Mouse (Mus musculus): ENCODE measurements around the gene Hps3. TPM values are rescaled to one million over a fixed set of nuclear protein-coding genes. Genes with fewer than 3 reads are reported as not detected.
"Not testable (repeated sequence)": the region's sequence is repeated elsewhere in the genome, so short reads cannot be mapped to it uniquely, and the experiment has no call there.

Gene Hps3
- 7.1 and 12.5 TPM in 2 replicates for polyA plus RNA-seq (2014; fragmentation: Nextera tagmentation; extraction: Ambion mirVana)

- Histone ChIP-seq H3K9me3 (ENCODE audit: control insufficient read depth, low read length) (no peaks in the 10 kb centered on the region), H3K4me1 (ENCODE audit: control insufficient read depth, insufficient read depth, low read length) (0 out of 2 replicates have a peak, but pooled peaks cover 4% of the 10 kb centered on the region), H3K27me3 (ENCODE audit: control insufficient read depth, insufficient read depth, low read length) (no peaks in the 10 kb centered on the region), H3K4me3 (ENCODE audit: low read length) (peak within 1 kb of the TSS; percentile 82), H3K9ac (ENCODE audit: low read depth, low read length) (peak within 1 kb of the TSS; percentile 58), H3K4me2 (replicated peaks; ENCODE audit: low read depth, low read length) (peak within 1 kb of the TSS; percentile 68), H3K36me3 (ENCODE audit: control insufficient read depth, insufficient read depth, low read length) (no peaks in the 10 kb centered on the region), H3K27ac (ENCODE audit: low read depth, low read length) (peak within 1 kb of the TSS; percentile 11; the same call in 1 of the 2 replicates)
- 0% methylated on average over 47 of the region's 47 CpGs for WGBS
- peak; percentile 99 for ATAC-seq (ENCODE audit: low FRiP score, low TSS enrichment)
These were observed at the start of gene Hps3 for GRCm38 (mm10) chr3:20034719-20035404. Gene Hps3 (minus strand): TSS chr3:20035315.

- WGBS = 83% methylated on average over 3 of the region's 3 CpGs
- Histone ChIP-seq H3K4me2 (replicated peaks; ENCODE audit: low read depth, low read length) (no peak overlapping the region), H3K9ac (ENCODE audit: low read depth, low read length) (no peak overlapping the region), H3K36me3 (ENCODE audit: control insufficient read depth, insufficient read depth, low read length) (peaks cover 16% of the 10 kb centered on the region; the same call in 1 of the 2 replicates), H3K4me3 (ENCODE audit: low read length) (no peak overlapping the region), H3K27me3 (ENCODE audit: control insufficient read depth, insufficient read depth, low read length) (no peaks in the 10 kb centered on the region), H3K9me3 (ENCODE audit: control insufficient read depth, low read length) (no peaks in the 10 kb centered on the region), H3K27ac (ENCODE audit: low read depth, low read length) (no peak overlapping the region), H3K4me1 (ENCODE audit: control insufficient read depth, insufficient read depth, low read length) (no peaks in the 10 kb centered on the region)
- ATAC-seq (ENCODE audit: low FRiP score, low TSS enrichment) = no peak
These were observed 47.0 kb upstream of the Hps3 start for GRCm38 (mm10) chr3:20082161-20082560.

- Histone ChIP-seq H3K4me3 (ENCODE audit: low read length) (no peak overlapping the region), H3K4me2 (replicated peaks; ENCODE audit: low read depth, low read length) (no peak overlapping the region), H3K4me1 (ENCODE audit: control insufficient read depth, insufficient read depth, low read length) (no peaks in the 10 kb centered on the region), H3K9ac (ENCODE audit: low read depth, low read length) (no peak overlapping the region), H3K27ac (ENCODE audit: low read depth, low read length) (no peak overlapping the region), H3K27me3 (ENCODE audit: control insufficient read depth, insufficient read depth, low read length) (no peaks in the 10 kb centered on the region), H3K9me3 (ENCODE audit: control insufficient read depth, low read length) (no peaks in the 10 kb centered on the region), H3K36me3 (ENCODE audit: control insufficient read depth, insufficient read depth, low read length) (peaks cover 18% of the 10 kb centered on the region; the same call in 1 of the 2 replicates)
- WGBS = 85% methylated on average over 11 of the region's 11 CpGs
- no peak for ATAC-seq (ENCODE audit: low FRiP score, low TSS enrichment)
These were observed 41.3 kb upstream of the Hps3 start for GRCm38 (mm10) chr3:20076145-20077053.

GRCm38 (mm10) chr3:20058197-20058541 is 23.1 kb upstream of the Hps3 start:
- no peaks in the 10 kb centered on the region for H3K27me3 ChIP-seq (ENCODE audit: control insufficient read depth, insufficient read depth, low read length)
- peaks cover 3% of the 10 kb centered on the region; the same call in 1 of the 2 replicates for H3K36me3 ChIP-seq (ENCODE audit: control insufficient read depth, insufficient read depth, low read length)
- peak overlapping the region; percentile 67 for H3K4me3 ChIP-seq (ENCODE audit: low read length)
- 0 out of 2 replicates have a peak, but pooled peaks cover 3% of the 10 kb centered on the region for H3K4me1 ChIP-seq (ENCODE audit: control insufficient read depth, insufficient read depth, low read length)
- H3K27ac ChIP-seq (ENCODE audit: low read depth, low read length) = no peak overlapping the region
- H3K9me3 ChIP-seq (ENCODE audit: control insufficient read depth, low read length) = no peaks in the 10 kb centered on the region
- peak overlapping the region; percentile 72; the same call in 1 of the 2 replicates for H3K9ac ChIP-seq (ENCODE audit: low read depth, low read length)
- WGBS = 0% methylated on average over 6 of the region's 9 CpGs
- H3K4me2 ChIP-seq (replicated peaks; ENCODE audit: low read depth, low read length) = peak overlapping the region; percentile 58
- 0 out of 2 replicates have a peak, but pooled peaks have one; percentile 32 for ATAC-seq (ENCODE audit: low FRiP score, low TSS enrichment)

- Histone ChIP-seq H3K36me3 (ENCODE audit: control insufficient read depth, insufficient read depth, low read length) (peaks cover 3% of the 10 kb centered on the region; the same call in 1 of the 2 replicates), H3K4me3 (ENCODE audit: low read length) (peak within 1 kb of the TSS; percentile 67), H3K9ac (ENCODE audit: low read depth, low read length) (peak within 1 kb of the TSS; percentile 72), H3K4me2 (replicated peaks; ENCODE audit: low read depth, low read length) (peak within 1 kb of the TSS; percentile 58), H3K27ac (ENCODE audit: low read depth, low read length) (no peak within 1 kb of the TSS), H3K4me1 (ENCODE audit: control insufficient read depth, insufficient read depth, low read length) (0 out of 2 replicates have a peak, but pooled peaks cover 3% of the 10 kb centered on the region), H3K27me3 (ENCODE audit: control insufficient read depth, insufficient read depth, low read length) (no peaks in the 10 kb centered on the region), H3K9me3 (ENCODE audit: control insufficient read depth, low read length) (no peaks in the 10 kb centered on the region)
- peak; percentile 100 for ATAC-seq (ENCODE audit: low FRiP score, low TSS enrichment)
- WGBS = under 1% methylated on average over 49 of the region's 54 CpGs
These were observed 22.4 kb upstream of the Hps3 start, which contains the start of gene Hltf for GRCm38 (mm10) chr3:20057306-20058196. Gene Hltf (plus strand): TSS chr3:20057811.

- not testable (repeated sequence) for ATAC-seq (ENCODE audit: low FRiP score, low TSS enrichment); H3K36me3 ChIP-seq (ENCODE audit: control insufficient read depth, insufficient read depth, low read length); H3K4me3 ChIP-seq (ENCODE audit: low read length); H3K9ac ChIP-seq (ENCODE audit: low read depth, low read length); H3K4me1 ChIP-seq (ENCODE audit: control insufficient read depth, insufficient read depth, low read length); H3K27ac ChIP-seq (ENCODE audit: low read depth, low read length); H3K4me2 ChIP-seq (replicated peaks; ENCODE audit: low read depth, low read length); H3K9me3 ChIP-seq (ENCODE audit: control insufficient read depth, low read length); H3K27me3 ChIP-seq (ENCODE audit: control insufficient read depth, insufficient read depth, low read length)
- WGBS = 76% methylated on average over 3 of the region's 3 CpGs
These were observed 9.6 kb upstream of the Hps3 start for GRCm38 (mm10) chr3:20044736-20045135.

GRCm38 (mm10) chr3:20041461-20041860 is 6.3 kb upstream of the Hps3 start:
- not testable (repeated sequence) for ATAC-seq (ENCODE audit: low FRiP score, low TSS enrichment); H3K9me3 ChIP-seq (ENCODE audit: control insufficient read depth, low read length); H3K27me3 ChIP-seq (ENCODE audit: control insufficient read depth, insufficient read depth, low read length); H3K4me2 ChIP-seq (replicated peaks; ENCODE audit: low read depth, low read length); H3K36me3 ChIP-seq (ENCODE audit: control insufficient read depth, insufficient read depth, low read length); H3K9ac ChIP-seq (ENCODE audit: low read depth, low read length); H3K4me3 ChIP-seq (ENCODE audit: low read length); H3K4me1 ChIP-seq (ENCODE audit: control insufficient read depth, insufficient read depth, low read length); H3K27ac ChIP-seq (ENCODE audit: low read depth, low read length)
- 87% methylated on average over 7 of the region's 7 CpGs for WGBS

- WGBS = 73% methylated on average over 4 of the region's 4 CpGs
- H3K36me3 ChIP-seq (ENCODE audit: control insufficient read depth, insufficient read depth, low read length) = no peaks in the 10 kb centered on the region
- H3K27ac ChIP-seq (ENCODE audit: low read depth, low read length) = no peak overlapping the region
- H3K27me3 ChIP-seq (ENCODE audit: control insufficient read depth, insufficient read depth, low read length) = no peaks in the 10 kb centered on the region
- ATAC-seq (ENCODE audit: low FRiP score, low TSS enrichment) = no peak
- H3K4me2 ChIP-seq (replicated peaks; ENCODE audit: low read depth, low read length) = no peak overlapping the region
- no peaks in the 10 kb centered on the region for H3K9me3 ChIP-seq (ENCODE audit: control insufficient read depth, low read length)
- no peak overlapping the region for H3K4me3 ChIP-seq (ENCODE audit: low read length)
- H3K4me1 ChIP-seq (ENCODE audit: control insufficient read depth, insufficient read depth, low read length) = 0 out of 2 replicates have a peak, but pooled peaks cover 4% of the 10 kb centered on the region
- H3K9ac ChIP-seq (ENCODE audit: low read depth, low read length) = no peak overlapping the region
These were observed 954 bp upstream of the Hps3 start for GRCm38 (mm10) chr3:20036069-20036468.

Measured in kidney, embryonic 14.5 days (tissue).